Mouse (Mus musculus): ENCODE data around the gene Kalrn. TPM values are rescaled to one million over a fixed set of nuclear protein-coding genes. Genes with fewer than 3 reads are reported as not detected.

Gene Kalrn
- polyA plus RNA-seq, 1 experiment from 2014 or later, result 43.9 TPM

- 24% methylated on average over 4 of the region's 4 CpGs for WGBS
- ATAC-seq, result peak; percentile 76
- Histone ChIP-seq H3K4me2 (ENCODE audit: low read length) (no peak overlapping the region), H3K4me3 (replicated peaks; ENCODE audit: low read length) (no peak overlapping the region), H3K36me3 (ENCODE audit: control insufficient read depth, insufficient read depth) (no peaks in the 10 kb centered on the region), H3K27ac (ENCODE audit: low read length) (peak overlapping the region; percentile 54), H3K27me3 (replicated peaks; ENCODE audit: control insufficient read depth, insufficient read depth, low read length) (no peaks in the 10 kb centered on the region), H3K9ac (replicated peaks; ENCODE audit: low read depth, low read length) (no peak overlapping the region), H3K4me1 (replicated peaks; ENCODE audit: control insufficient read depth, insufficient read depth, low read length) (peaks cover 20% of the 10 kb centered on the region), H3K9me3 (ENCODE audit: control insufficient read depth, low read length) (no peaks in the 10 kb centered on the region)
These were observed 132.3 kb downstream of the Kalrn start for GRCm38 (mm10) chr16:34440994-34441414.

- peak overlapping the region; percentile 54; the same call in 1 of the 2 replicates for H3K27ac ChIP-seq (ENCODE audit: low read length)
These were observed 133.2 kb downstream of the Kalrn start for GRCm38 (mm10) chr16:34440019-34440615.

GRCm38 (mm10) chr16:34430131-34430530 lies 143.2 kb downstream of the Kalrn start:
- 8% methylated on average over 5 of the region's 5 CpGs for WGBS
- Histone ChIP-seq H3K27me3 (replicated peaks; ENCODE audit: control insufficient read depth, insufficient read depth, low read length) (no peaks in the 10 kb centered on the region), H3K4me3 (replicated peaks; ENCODE audit: low read length) (no peak overlapping the region), H3K36me3 (ENCODE audit: control insufficient read depth, insufficient read depth) (no peaks in the 10 kb centered on the region), H3K4me2 (ENCODE audit: low read length) (no peak overlapping the region), H3K4me1 (replicated peaks; ENCODE audit: control insufficient read depth, insufficient read depth, low read length) (peaks cover 37% of the 10 kb centered on the region), H3K9me3 (ENCODE audit: control insufficient read depth, low read length) (no peaks in the 10 kb centered on the region), H3K9ac (replicated peaks; ENCODE audit: low read depth, low read length) (no peak overlapping the region), H3K27ac (ENCODE audit: low read length) (no peak overlapping the region)
- peak; percentile 79 for ATAC-seq

More at GRCm38 (mm10) chr16:34440019-34440615, 133.2 kb downstream of the Kalrn start:
- Histone ChIP-seq H3K9me3 (ENCODE audit: control insufficient read depth, low read length) (no peaks in the 10 kb centered on the region), H3K27me3 (replicated peaks; ENCODE audit: control insufficient read depth, insufficient read depth, low read length) (no peaks in the 10 kb centered on the region), H3K4me3 (replicated peaks; ENCODE audit: low read length) (no peak overlapping the region), H3K9ac (replicated peaks; ENCODE audit: low read depth, low read length) (no peak overlapping the region), H3K36me3 (ENCODE audit: control insufficient read depth, insufficient read depth) (no peaks in the 10 kb centered on the region), H3K4me1 (replicated peaks; ENCODE audit: control insufficient read depth, insufficient read depth, low read length) (peaks cover 18% of the 10 kb centered on the region), H3K4me2 (ENCODE audit: low read length) (no peak overlapping the region)
- WGBS, result 73% methylated on average over 8 of the region's 8 CpGs
- no peak for ATAC-seq

- Histone ChIP-seq H3K4me1 (replicated peaks; ENCODE audit: control insufficient read depth, insufficient read depth, low read length) (peaks cover 39% of the 10 kb centered on the region), H3K9me3 (ENCODE audit: control insufficient read depth, low read length) (no peaks in the 10 kb centered on the region), H3K36me3 (ENCODE audit: control insufficient read depth, insufficient read depth) (no peaks in the 10 kb centered on the region), H3K9ac (replicated peaks; ENCODE audit: low read depth, low read length) (no peak overlapping the region), H3K27ac (ENCODE audit: low read length) (no peak overlapping the region), H3K4me3 (replicated peaks; ENCODE audit: low read length) (no peak overlapping the region), H3K27me3 (replicated peaks; ENCODE audit: control insufficient read depth, insufficient read depth, low read length) (no peaks in the 10 kb centered on the region), H3K4me2 (ENCODE audit: low read length) (no peak overlapping the region)
- ATAC-seq, result no peak
- WGBS, result 55% methylated on average over 5 of the region's 5 CpGs
These were observed 145.7 kb downstream of the Kalrn start for GRCm38 (mm10) chr16:34427654-34428053.

- Histone ChIP-seq H3K27ac (ENCODE audit: low read length) (no peak overlapping the region), H3K36me3 (ENCODE audit: control insufficient read depth, insufficient read depth) (no peaks in the 10 kb centered on the region), H3K4me2 (ENCODE audit: low read length) (no peak overlapping the region), H3K27me3 (replicated peaks; ENCODE audit: control insufficient read depth, insufficient read depth, low read length) (no peaks in the 10 kb centered on the region), H3K4me3 (replicated peaks; ENCODE audit: low read length) (no peak overlapping the region), H3K9me3 (ENCODE audit: control insufficient read depth, low read length) (no peaks in the 10 kb centered on the region), H3K9ac (replicated peaks; ENCODE audit: low read depth, low read length) (no peak overlapping the region), H3K4me1 (replicated peaks; ENCODE audit: control insufficient read depth, insufficient read depth, low read length) (peaks cover 28% of the 10 kb centered on the region)
- 65% methylated on average over 6 of the region's 6 CpGs for WGBS
- no peak for ATAC-seq
These were observed 151.9 kb downstream of the Kalrn start for GRCm38 (mm10) chr16:34421473-34421872.

- H3K4me1 ChIP-seq (replicated peaks; ENCODE audit: control insufficient read depth, insufficient read depth, low read length), result peaks cover 28% of the 10 kb centered on the region
- no peaks in the 10 kb centered on the region for H3K27me3 ChIP-seq (replicated peaks; ENCODE audit: control insufficient read depth, insufficient read depth, low read length)
- 18% methylated on average over 3 of the region's 3 CpGs for WGBS
- H3K27ac ChIP-seq (ENCODE audit: low read length), result no peak overlapping the region
- no peak overlapping the region for H3K9ac ChIP-seq (replicated peaks; ENCODE audit: low read depth, low read length)
- H3K36me3 ChIP-seq (ENCODE audit: control insufficient read depth, insufficient read depth), result no peaks in the 10 kb centered on the region
- no peak overlapping the region for H3K4me2 ChIP-seq (ENCODE audit: low read length)
- ATAC-seq, result no peak
- H3K4me3 ChIP-seq (replicated peaks; ENCODE audit: low read length), result no peak overlapping the region
- H3K9me3 ChIP-seq (ENCODE audit: control insufficient read depth, low read length), result peaks cover 2% of the 10 kb centered on the region; the same call in 1 of the 2 replicates
These were observed 155.4 kb downstream of the Kalrn start for GRCm38 (mm10) chr16:34417966-34418365.

- peaks cover 28% of the 10 kb centered on the region for H3K4me1 ChIP-seq (replicated peaks; ENCODE audit: control insufficient read depth, insufficient read depth, low read length)
- no peaks in the 10 kb centered on the region for H3K27me3 ChIP-seq (replicated peaks; ENCODE audit: control insufficient read depth, insufficient read depth, low read length)
These were observed 155.9 kb downstream of the Kalrn start for GRCm38 (mm10) chr16:34417383-34417782.

GRCm38 (mm10) chr16:34414581-34414980 lies 158.8 kb downstream of the Kalrn start:
- Histone ChIP-seq H3K27me3 (replicated peaks; ENCODE audit: control insufficient read depth, insufficient read depth, low read length) (no peaks in the 10 kb centered on the region), H3K27ac (ENCODE audit: low read length) (peak overlapping the region; percentile 72), H3K9ac (replicated peaks; ENCODE audit: low read depth, low read length) (no peak overlapping the region), H3K9me3 (ENCODE audit: control insufficient read depth, low read length) (peaks cover 2% of the 10 kb centered on the region; the same call in 1 of the 2 replicates), H3K4me1 (replicated peaks; ENCODE audit: control insufficient read depth, insufficient read depth, low read length) (peaks cover 13% of the 10 kb centered on the region), H3K4me2 (ENCODE audit: low read length) (no peak overlapping the region), H3K36me3 (ENCODE audit: control insufficient read depth, insufficient read depth) (no peaks in the 10 kb centered on the region), H3K4me3 (replicated peaks; ENCODE audit: low read length) (no peak overlapping the region)
- 61% methylated on average over 7 of the region's 7 CpGs for WGBS
- no peak for ATAC-seq

More at GRCm38 (mm10) chr16:34417383-34417782, 155.9 kb downstream of the Kalrn start:
- no peaks in the 10 kb centered on the region for H3K36me3 ChIP-seq (ENCODE audit: control insufficient read depth, insufficient read depth)
- H3K27ac ChIP-seq (ENCODE audit: low read length), result no peak overlapping the region
- WGBS, result 65% methylated on average over 3 of the region's 3 CpGs
- no peak overlapping the region for H3K9ac ChIP-seq (replicated peaks; ENCODE audit: low read depth, low read length)
- no peak overlapping the region for H3K4me3 ChIP-seq (replicated peaks; ENCODE audit: low read length)
- no peak for ATAC-seq
- peaks cover 2% of the 10 kb centered on the region; the same call in 1 of the 2 replicates for H3K9me3 ChIP-seq (ENCODE audit: control insufficient read depth, low read length)
- no peak overlapping the region for H3K4me2 ChIP-seq (ENCODE audit: low read length)

- Histone ChIP-seq H3K27ac (ENCODE audit: low read length) (peak overlapping the region; percentile 72), H3K9ac (replicated peaks; ENCODE audit: low read depth, low read length) (no peak overlapping the region; the same call in 1 of the 2 replicates), H3K4me2 (ENCODE audit: low read length) (no peak overlapping the region), H3K27me3 (replicated peaks; ENCODE audit: control insufficient read depth, insufficient read depth, low read length) (no peaks in the 10 kb centered on the region), H3K9me3 (ENCODE audit: control insufficient read depth, low read length) (peaks cover 2% of the 10 kb centered on the region; the same call in 1 of the 2 replicates), H3K4me1 (replicated peaks; ENCODE audit: control insufficient read depth, insufficient read depth, low read length) (peaks cover 13% of the 10 kb centered on the region), H3K36me3 (ENCODE audit: control insufficient read depth, insufficient read depth) (no peaks in the 10 kb centered on the region), H3K4me3 (replicated peaks; ENCODE audit: low read length) (no peak overlapping the region)
- peak; percentile 85 for ATAC-seq
- 7% methylated on average over 10 of the region's 10 CpGs for WGBS
These were observed 159.4 kb downstream of the Kalrn start for GRCm38 (mm10) chr16:34413868-34414333.
